Mouse (Mus musculus) forebrain, embryonic 15.5 days (tissue): ENCODE data around the gene Gpat3. TPM values are rescaled to one million over a fixed set of nuclear protein-coding genes. Genes with fewer than 3 reads are reported as not detected.

Experiments
- ATAC-seq: fragments of 200-750 bp; cut with Nextera tagmentation; replicated peaks from 2 replicates; pipeline ENCODE4 v1.8.0; 2017; ENCODE audit warnings: mild to moderate bottlenecking, moderate TSS enrichment, moderate library complexity
- H3K27ac ChIP-seq: fragments of 300-500 bp; sonication (generic); replicated peaks from 2 replicates; pipeline ENCODE4 v1.5.1; 2015; ENCODE audit warnings: mild to moderate bottlenecking, inconsistent platforms
- H3K27me3 ChIP-seq: fragments of 300-500 bp; sonication (generic); 2 replicates; pipeline ENCODE4 v1.6.1; 2015; ENCODE audit warnings: inconsistent platforms
- H3K36me3 ChIP-seq: fragments of 300-500 bp; sonication (generic); 2 replicates; pipeline ENCODE4 v1.6.1; 2015; ENCODE audit warnings: mild to moderate bottlenecking, inconsistent platforms
- H3K4me1 ChIP-seq: fragments of 300-500 bp; sonication (generic); 2 replicates; pipeline ENCODE4 v1.6.1; 2015; ENCODE audit warnings: inconsistent platforms
- H3K4me2 ChIP-seq: fragments of 300-500 bp; sonication (generic); replicated peaks from 2 replicates; pipeline ENCODE4 v1.6.1; 2015; ENCODE audit warnings: mild to moderate bottlenecking, inconsistent platforms
- H3K4me3 ChIP-seq: fragments of 300-500 bp; sonication (generic); 2 replicates; pipeline ENCODE4 v1.5.1; 2015; ENCODE audit warnings: mild to moderate bottlenecking, inconsistent platforms
- H3K9ac ChIP-seq: fragments of 300-500 bp; sonication (generic); replicated peaks from 2 replicates; pipeline ENCODE4 v1.6.1; 2015; ENCODE audit warnings: mild to moderate bottlenecking, inconsistent platforms
- H3K9me3 ChIP-seq: fragments of 300-500 bp; sonication (generic); 2 replicates; pipeline ENCODE4 v1.6.1; 2016; ENCODE audit warnings: inconsistent platforms
- WGBS: fragments of 180-500 bp; shearing (Covaris S2); methylation state at CpG from one replicate; pipeline ENCODE4 v1.1.7; 2015; ENCODE audit warnings: mixed read lengths; 5-methylcytosine and 5-hydroxymethylcytosine counted together
- polyA plus RNA-seq: library from polyadenylated mRNA; unstranded; fragments of >200 nt; fragmentation: Nextera tagmentation; extraction: Ambion mirVana; gene quantifications from 2 replicates; pipeline ENCODE4 v1.2.1, GENCODE M21; 2015

Gene Gpat3
- polyA plus RNA-seq, 1 experiment from 2014 or later: 0.73 TPM

GRCm38 (mm10) chr5:100833841-100834240 is 11.7 kb upstream of the Gpat3 start:
- no peak for ATAC-seq
- no peaks in the 10 kb centered on the region for H3K27me3 ChIP-seq
- 86% methylated on average over 2 of the region's 2 CpGs for WGBS
- H3K36me3 ChIP-seq: no peaks in the 10 kb centered on the region
- no peak overlapping the region for H3K4me3 ChIP-seq
- no peaks in the 10 kb centered on the region for H3K4me1 ChIP-seq
- no peak overlapping the region for H3K4me2 ChIP-seq
- no peak overlapping the region for H3K27ac ChIP-seq
- no peaks in the 10 kb centered on the region for H3K9me3 ChIP-seq
- H3K9ac ChIP-seq: no peak overlapping the region

- WGBS: 69% methylated on average over 9 of the region's 9 CpGs
- no peaks in the 10 kb centered on the region for H3K27me3 ChIP-seq
- no peak overlapping the region for H3K9ac ChIP-seq
- H3K4me3 ChIP-seq: no peak overlapping the region
- no peak for ATAC-seq
- no peak overlapping the region for H3K27ac ChIP-seq
- no peak overlapping the region for H3K4me2 ChIP-seq
- H3K4me1 ChIP-seq: no peaks in the 10 kb centered on the region
- H3K9me3 ChIP-seq: no peaks in the 10 kb centered on the region
- H3K36me3 ChIP-seq: no peaks in the 10 kb centered on the region
Observed at GRCm38 (mm10) chr5:100835862-100836538, 9.5 kb upstream of the Gpat3 start.

GRCm38 (mm10) chr5:100837907-100838306 is 7.6 kb upstream of the Gpat3 start:
- WGBS: 73% methylated on average over 7 of the region's 7 CpGs
- Histone ChIP-seq H3K4me3 (no peak overlapping the region), H3K27ac (no peak overlapping the region), H3K27me3 (no peaks in the 10 kb centered on the region), H3K9ac (no peak overlapping the region), H3K36me3 (no peaks in the 10 kb centered on the region), H3K9me3 (no peaks in the 10 kb centered on the region), H3K4me2 (no peak overlapping the region), H3K4me1 (no peaks in the 10 kb centered on the region)
- ATAC-seq: no peak

DNA sequence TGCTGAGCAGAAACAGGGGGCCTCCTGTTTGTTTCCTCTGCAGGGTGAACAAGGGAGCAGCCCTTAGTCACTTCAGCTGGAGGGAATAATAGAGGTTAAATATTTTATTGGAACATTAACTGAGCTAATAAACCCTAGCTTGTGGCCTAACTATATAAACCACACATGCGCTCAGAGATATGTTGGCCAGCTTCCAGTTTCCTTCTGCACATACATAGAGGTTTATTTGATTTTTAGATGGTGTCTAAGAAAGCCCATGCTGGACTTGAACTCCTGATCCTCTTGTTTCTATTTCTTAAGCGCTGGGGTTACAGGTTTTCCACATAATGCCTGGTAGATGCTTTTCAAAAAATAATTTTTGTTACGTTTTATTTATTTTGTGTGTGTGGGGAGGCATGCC is 1.0 kb upstream of the Gpat3 start:
- H3K4me2 ChIP-seq: no peak overlapping the region
- H3K4me1 ChIP-seq: peaks cover 16% of the 10 kb centered on the region
- peaks cover 39% of the 10 kb centered on the region for H3K27me3 ChIP-seq
- no peaks in the 10 kb centered on the region for H3K36me3 ChIP-seq
- no peak for ATAC-seq
- H3K9me3 ChIP-seq: no peaks in the 10 kb centered on the region
- H3K9ac ChIP-seq: no peak overlapping the region
- no peak overlapping the region for H3K4me3 ChIP-seq
- WGBS: 66% methylated on average over 3 of the region's 3 CpGs
- H3K27ac ChIP-seq: no peak overlapping the region

DNA sequence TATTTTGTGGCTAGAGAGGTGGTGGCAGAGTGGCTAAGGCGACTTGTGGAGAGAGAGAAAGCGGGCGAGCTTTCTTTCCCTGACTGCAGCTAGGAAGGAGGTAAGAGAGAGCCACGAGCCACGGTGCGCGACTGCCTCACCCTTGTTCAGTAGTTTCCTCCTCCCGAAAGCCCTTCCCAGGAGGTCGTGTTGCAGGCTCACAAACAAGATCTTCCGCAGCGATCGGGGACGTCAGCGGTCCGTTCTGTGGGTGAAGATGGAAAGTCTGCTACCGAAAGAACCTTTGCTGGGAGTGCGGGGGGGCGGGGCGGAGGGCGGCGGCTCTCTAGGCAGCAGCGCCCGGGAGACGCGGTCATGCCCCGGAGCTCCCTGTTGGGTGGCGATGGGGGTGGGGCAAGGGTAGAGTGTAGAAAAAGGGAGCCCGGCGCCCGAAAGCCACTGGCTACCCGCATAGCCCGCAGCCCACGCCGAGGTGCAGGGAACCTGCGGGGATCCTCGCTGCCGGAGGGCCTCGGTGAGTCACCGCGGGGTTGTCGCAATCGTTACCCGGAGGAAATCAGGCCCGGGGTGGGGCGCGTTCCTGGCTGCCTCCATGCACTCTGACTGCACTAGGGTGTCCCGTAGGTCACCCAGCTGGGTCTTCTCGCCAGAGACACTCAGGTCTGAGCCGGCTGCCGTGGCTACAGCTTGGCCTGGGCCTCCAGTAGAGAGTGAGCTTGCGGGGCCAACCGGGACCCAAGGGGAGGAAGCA is 510 bp downstream of the Gpat3 start:
- Histone ChIP-seq H3K9ac (peak overlapping the region; percentile 54), H3K4me2 (peak overlapping the region; percentile 97), H3K27ac (no peak overlapping the region), H3K9me3 (no peaks in the 10 kb centered on the region), H3K27me3 (peaks cover 39% of the 10 kb centered on the region), H3K4me1 (peaks cover 16% of the 10 kb centered on the region), H3K36me3 (no peaks in the 10 kb centered on the region), H3K4me3 (peak overlapping the region; percentile 52)
- under 1% methylated on average over 52 of the region's 52 CpGs for WGBS
- peak; percentile 68 for ATAC-seq

GRCm38 (mm10) chr5:100846599-100846920 is 1.0 kb downstream of the Gpat3 start:
- Histone ChIP-seq H3K4me1 (peaks cover 16% of the 10 kb centered on the region), H3K27me3 (peaks cover 39% of the 10 kb centered on the region), H3K27ac (no peak overlapping the region), H3K4me3 (peak overlapping the region; percentile 52), H3K36me3 (no peaks in the 10 kb centered on the region), H3K4me2 (peak overlapping the region; percentile 97), H3K9ac (peak overlapping the region; percentile 54), H3K9me3 (no peaks in the 10 kb centered on the region)
- WGBS: under 1% methylated on average over 22 of the region's 22 CpGs
- ATAC-seq: peak; percentile 46; the same call in 1 of the 2 replicates

- H3K9me3 ChIP-seq: no peaks in the 10 kb centered on the region
- WGBS: 14% methylated on average over 2 of the region's 2 CpGs
- ATAC-seq: no peak
- peak overlapping the region; percentile 52; the same call in 1 of the 2 replicates for H3K4me3 ChIP-seq
- peaks cover 16% of the 10 kb centered on the region for H3K4me1 ChIP-seq
- H3K9ac ChIP-seq: peak overlapping the region; percentile 54; the same call in 1 of the 2 replicates
- H3K27me3 ChIP-seq: peaks cover 39% of the 10 kb centered on the region
- no peaks in the 10 kb centered on the region for H3K36me3 ChIP-seq
- no peak overlapping the region for H3K27ac ChIP-seq
- peak overlapping the region; percentile 97 for H3K4me2 ChIP-seq
Observed at GRCm38 (mm10) chr5:100847143-100847542, 1.6 kb downstream of the Gpat3 start.

GRCm38 (mm10) chr5:100853963-100854362 is 8.4 kb downstream of the Gpat3 start:
- no peaks in the 10 kb centered on the region for H3K36me3 ChIP-seq
- H3K9ac ChIP-seq: no peak overlapping the region
- ATAC-seq: no peak
- 0 out of 2 replicates have a peak, but pooled peaks cover under 1% of the 10 kb centered on the region for H3K27me3 ChIP-seq
- no peak overlapping the region for H3K4me3 ChIP-seq
- H3K4me1 ChIP-seq: no peaks in the 10 kb centered on the region
- no peak overlapping the region for H3K4me2 ChIP-seq
- H3K27ac ChIP-seq: no peak overlapping the region
- WGBS: 91% methylated on average over 4 of the region's 4 CpGs
- H3K9me3 ChIP-seq: no peaks in the 10 kb centered on the region

DNA sequence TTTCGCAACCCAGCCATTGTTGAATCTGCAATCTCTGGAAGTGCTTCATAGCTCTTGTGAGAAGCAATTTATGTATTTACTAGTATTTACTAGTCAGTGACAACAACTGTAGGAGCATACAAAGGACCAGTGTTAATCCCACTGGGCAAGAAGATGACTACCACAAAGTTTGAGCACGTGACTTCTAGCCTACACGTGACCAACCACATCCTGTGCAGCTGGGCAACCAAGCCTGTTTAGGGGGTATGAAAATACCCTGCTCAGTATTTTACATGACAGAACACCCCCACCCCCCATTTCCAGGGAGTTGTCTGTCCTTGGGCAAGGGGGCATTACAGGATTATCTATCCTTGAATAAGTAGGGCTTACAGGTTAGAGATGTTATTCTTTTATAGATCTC is 11.0 kb downstream of the Gpat3 start:
- Histone ChIP-seq H3K9me3 (no peaks in the 10 kb centered on the region), H3K36me3 (no peaks in the 10 kb centered on the region), H3K4me3 (no peak overlapping the region), H3K9ac (no peak overlapping the region), H3K27me3 (no peaks in the 10 kb centered on the region), H3K4me1 (no peaks in the 10 kb centered on the region), H3K4me2 (no peak overlapping the region), H3K27ac (no peak overlapping the region)
- no peak for ATAC-seq
- WGBS: 92% methylated on average over 3 of the region's 3 CpGs

GRCm38 (mm10) chr5:100860417-100861053 is 15.0 kb downstream of the Gpat3 start:
- Histone ChIP-seq H3K36me3 (no peaks in the 10 kb centered on the region), H3K4me2 (no peak overlapping the region), H3K4me1 (peaks cover 6% of the 10 kb centered on the region; the same call in 1 of the 2 replicates), H3K4me3 (no peak overlapping the region), H3K9ac (no peak overlapping the region), H3K27ac (no peak overlapping the region), H3K27me3 (no peaks in the 10 kb centered on the region), H3K9me3 (no peaks in the 10 kb centered on the region)
- ATAC-seq: no peak
- WGBS: 76% methylated on average over 12 of the region's 12 CpGs

- Histone ChIP-seq H3K9me3 (no peaks in the 10 kb centered on the region), H3K9ac (no peak overlapping the region), H3K4me1 (peaks cover 6% of the 10 kb centered on the region; the same call in 1 of the 2 replicates), H3K4me3 (no peak overlapping the region), H3K27ac (no peak overlapping the region), H3K36me3 (no peaks in the 10 kb centered on the region), H3K4me2 (no peak overlapping the region), H3K27me3 (no peaks in the 10 kb centered on the region)
- no peak for ATAC-seq
- WGBS: 78% methylated on average over 4 of the region's 4 CpGs
Observed at GRCm38 (mm10) chr5:100861140-100861539, 15.6 kb downstream of the Gpat3 start.

DNA sequence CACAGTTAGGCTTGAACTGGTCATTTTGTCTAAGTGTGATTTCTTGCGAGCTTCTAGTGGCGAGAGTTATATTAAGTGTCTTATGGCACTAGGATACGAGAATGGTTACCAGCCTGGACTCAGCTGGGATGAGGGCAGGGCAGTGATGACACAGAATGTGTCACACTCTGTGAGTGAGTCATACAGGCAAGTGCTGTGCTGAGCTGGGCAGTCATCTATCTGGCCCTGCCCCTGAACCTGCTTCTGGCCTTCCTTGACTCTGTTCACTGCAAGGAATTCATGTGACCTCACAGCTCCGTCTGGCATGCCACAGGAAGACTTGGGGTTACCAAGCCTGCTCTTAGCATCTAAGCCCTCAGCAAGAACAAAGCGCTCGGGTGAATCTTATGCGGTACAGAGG is 16.3 kb downstream of the Gpat3 start:
- ATAC-seq: no peak
- no peak overlapping the region for H3K4me2 ChIP-seq
- no peaks in the 10 kb centered on the region for H3K36me3 ChIP-seq
- WGBS: 90% methylated on average over 7 of the region's 7 CpGs
- H3K4me1 ChIP-seq: peaks cover 6% of the 10 kb centered on the region; the same call in 1 of the 2 replicates
- H3K27me3 ChIP-seq: no peaks in the 10 kb centered on the region
- no peak overlapping the region for H3K9ac ChIP-seq
- no peaks in the 10 kb centered on the region for H3K9me3 ChIP-seq
- H3K27ac ChIP-seq: no peak overlapping the region
- H3K4me3 ChIP-seq: no peak overlapping the region
